Mouse (Mus musculus): ENCODE results near the gene Znhit1. TPM values are rescaled to one million over a fixed set of nuclear protein-coding genes. Genes with fewer than 3 reads are reported as not detected.

The Znhit1 gene
- polyA plus RNA-seq, 1 experiment from 2014 or later, result 79.5 TPM

DNA sequence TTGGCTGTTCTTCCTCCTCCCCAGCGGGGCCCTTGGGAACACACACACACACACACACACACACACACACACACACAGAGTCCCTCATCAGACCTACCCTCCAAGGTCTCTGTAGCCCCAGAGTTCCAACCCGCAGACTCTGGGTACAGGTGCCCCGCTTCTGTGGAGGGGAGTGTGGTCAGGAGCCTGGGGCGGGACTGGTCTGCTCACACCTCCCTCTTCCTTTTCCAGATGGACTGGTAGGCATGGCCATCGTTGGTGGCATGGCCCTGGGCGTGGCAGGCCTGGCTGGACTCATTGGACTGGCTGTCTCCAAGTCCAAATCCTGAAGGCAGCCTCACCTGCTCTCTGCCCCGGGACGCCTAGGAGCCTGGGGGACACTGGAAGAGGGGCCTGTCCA is 22.1 kb downstream of the Znhit1 start:
- no peak for ATAC-seq (replicated peaks; ENCODE audit: insufficient number of reproducible peaks, insufficient read depth, low FRiP score, low read depth)
- Histone ChIP-seq H3K4me2 (no peak overlapping the region), H3K36me3 (peaks cover 26% of the 10 kb centered on the region), H3K27me3 (no peaks in the 10 kb centered on the region), H3K4me1 (replicated peaks) (peaks cover 43% of the 10 kb centered on the region), H3K9ac (peak overlapping the region; percentile 23; the same call in 1 of the 2 replicates), H3K27ac (peak overlapping the region; percentile 78), H3K4me3 (no peak overlapping the region), H3K9me3 (replicated peaks) (no peaks in the 10 kb centered on the region)
- WGBS, result 83% methylated on average over 7 of the region's 8 CpGs

DNA sequence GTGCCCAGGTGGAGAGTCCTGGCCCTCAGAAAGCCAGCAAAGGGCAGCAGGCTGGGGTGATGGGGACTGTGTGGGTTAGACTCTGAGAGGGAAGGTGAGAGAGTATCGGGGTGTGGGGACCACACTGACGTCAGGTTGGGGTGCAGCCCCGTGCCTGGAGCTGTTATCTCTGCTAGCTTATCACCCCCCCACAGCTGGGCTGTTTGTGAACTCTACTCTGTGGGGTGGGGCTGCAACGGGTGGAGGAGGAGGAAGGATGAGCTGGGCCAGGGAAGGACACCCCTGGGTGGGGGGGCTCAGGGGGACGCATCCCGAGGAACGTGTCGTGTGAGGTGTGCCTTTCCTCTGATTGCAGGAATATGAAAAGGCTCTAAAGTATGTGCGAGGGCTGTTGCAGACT is 22.6 kb downstream of the Znhit1 start:
- Histone ChIP-seq H3K27ac (peak overlapping the region; percentile 78), H3K4me3 (no peak overlapping the region), H3K4me1 (replicated peaks) (peaks cover 43% of the 10 kb centered on the region), H3K36me3 (peaks cover 26% of the 10 kb centered on the region), H3K4me2 (no peak overlapping the region), H3K27me3 (no peaks in the 10 kb centered on the region), H3K9me3 (replicated peaks) (no peaks in the 10 kb centered on the region), H3K9ac (no peak overlapping the region)
- 62% methylated on average over 9 of the region's 9 CpGs for WGBS
- no peak for ATAC-seq (replicated peaks; ENCODE audit: insufficient number of reproducible peaks, insufficient read depth, low FRiP score, low read depth)

DNA sequence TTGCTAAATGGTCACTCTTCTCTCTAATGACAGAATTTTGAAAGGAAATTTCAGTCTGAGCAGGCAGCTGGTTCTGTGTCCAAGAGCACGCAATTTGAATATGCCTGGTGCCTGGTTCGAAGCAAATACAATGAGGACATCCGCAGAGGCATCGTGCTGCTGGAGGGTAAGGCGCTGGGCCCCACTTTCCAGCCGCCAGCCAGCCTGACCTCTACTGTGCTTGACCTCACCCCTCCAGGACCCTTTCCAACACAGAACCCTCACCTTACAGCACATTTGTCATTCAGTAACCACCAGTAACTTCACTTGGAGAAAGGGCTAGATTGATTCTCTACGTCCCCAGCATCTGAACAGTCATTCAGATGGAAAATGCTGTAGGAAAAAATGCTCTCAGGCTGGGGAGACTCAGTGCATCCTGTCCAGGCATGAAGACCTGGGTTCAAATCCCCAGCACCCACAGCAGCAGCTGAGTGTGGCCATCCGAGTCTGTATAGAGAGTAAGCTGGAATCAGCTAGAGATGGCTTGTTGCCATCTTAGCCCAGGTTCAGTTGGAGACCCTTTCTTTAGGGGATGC is 24.8 kb downstream of the Znhit1 start:
- no peaks in the 10 kb centered on the region for H3K9me3 ChIP-seq (replicated peaks)
- H3K27ac ChIP-seq, result no peak overlapping the region; the same call in 1 of the 2 replicates
- peaks cover 26% of the 10 kb centered on the region for H3K36me3 ChIP-seq
- ATAC-seq (replicated peaks; ENCODE audit: insufficient number of reproducible peaks, insufficient read depth, low FRiP score, low read depth), result no peak
- peaks cover 43% of the 10 kb centered on the region for H3K4me1 ChIP-seq (replicated peaks)
- peak overlapping the region; percentile 84 for H3K4me2 ChIP-seq
- WGBS, result 68% methylated on average over 8 of the region's 8 CpGs
- H3K4me3 ChIP-seq, result peak overlapping the region; percentile 80
- peak overlapping the region; percentile 78 for H3K9ac ChIP-seq
- H3K27me3 ChIP-seq, result no peaks in the 10 kb centered on the region

DNA sequence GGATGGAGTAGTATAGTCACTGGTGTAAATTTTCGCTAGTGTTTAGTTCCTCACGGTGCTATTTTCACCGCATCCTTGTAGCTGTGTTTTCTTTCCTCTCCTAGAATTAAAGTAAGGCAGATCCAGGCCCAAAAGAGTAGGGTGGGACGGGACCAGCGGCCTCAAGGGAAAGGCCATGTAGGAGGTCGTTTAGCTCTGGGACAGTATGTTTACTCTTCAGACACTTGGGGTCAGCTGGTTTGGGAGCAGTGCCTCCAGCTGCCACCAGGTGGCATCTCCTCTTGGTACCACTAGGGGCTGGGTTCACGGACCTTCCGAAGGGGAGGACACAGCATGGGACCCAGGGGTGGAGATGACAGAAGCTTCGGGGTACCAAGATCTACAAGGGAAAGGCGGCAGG is 25.3 kb downstream of the Znhit1 start:
- H3K4me2 ChIP-seq, result peak overlapping the region; percentile 84
- WGBS, result under 1% methylated on average over 10 of the region's 10 CpGs
- H3K27me3 ChIP-seq, result no peaks in the 10 kb centered on the region
- H3K27ac ChIP-seq, result peak overlapping the region; percentile 84
- peak overlapping the region; percentile 80 for H3K4me3 ChIP-seq
- peak overlapping the region; percentile 78 for H3K9ac ChIP-seq
- H3K4me1 ChIP-seq (replicated peaks), result peaks cover 42% of the 10 kb centered on the region
- no peaks in the 10 kb centered on the region for H3K9me3 ChIP-seq (replicated peaks)
- peak; percentile 51 for ATAC-seq (replicated peaks; ENCODE audit: insufficient number of reproducible peaks, insufficient read depth, low FRiP score, low read depth)
- H3K36me3 ChIP-seq, result peaks cover 26% of the 10 kb centered on the region

DNA sequence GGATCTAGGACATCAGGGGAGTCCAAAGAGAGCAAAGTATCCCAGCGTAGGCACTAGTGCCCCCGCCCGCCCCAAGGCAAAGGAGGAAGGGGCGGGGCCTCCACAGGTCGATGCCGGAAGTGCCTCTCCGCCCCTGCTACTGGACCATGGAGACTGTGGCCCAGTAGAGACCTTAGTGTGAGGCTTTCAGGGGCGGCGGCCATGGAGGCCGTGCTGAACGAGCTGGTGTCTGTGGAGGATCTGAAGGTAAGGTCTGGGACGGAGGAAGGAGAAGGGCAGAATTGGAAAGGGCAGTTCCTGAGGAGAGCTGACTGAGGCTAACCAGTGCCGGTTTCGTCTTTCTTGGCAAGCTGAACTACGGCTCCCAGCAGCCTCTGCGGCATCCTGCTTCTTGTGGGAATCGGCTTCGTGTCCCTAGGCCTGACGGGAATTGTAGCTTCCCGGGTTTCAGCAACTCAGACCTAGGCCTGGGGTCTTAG is 25.8 kb downstream of the Znhit1 start:
- Histone ChIP-seq H3K4me2 (peak overlapping the region; percentile 84), H3K27ac (peak overlapping the region; percentile 84), H3K4me1 (replicated peaks) (peaks cover 37% of the 10 kb centered on the region), H3K27me3 (no peaks in the 10 kb centered on the region), H3K36me3 (peaks cover 26% of the 10 kb centered on the region), H3K9ac (peak overlapping the region; percentile 78), H3K9me3 (replicated peaks) (no peaks in the 10 kb centered on the region), H3K4me3 (peak overlapping the region; percentile 80)
- 0% methylated on average over 20 of the region's 20 CpGs for WGBS
- ATAC-seq (replicated peaks; ENCODE audit: insufficient number of reproducible peaks, insufficient read depth, low FRiP score, low read depth), result peak; percentile 87

DNA sequence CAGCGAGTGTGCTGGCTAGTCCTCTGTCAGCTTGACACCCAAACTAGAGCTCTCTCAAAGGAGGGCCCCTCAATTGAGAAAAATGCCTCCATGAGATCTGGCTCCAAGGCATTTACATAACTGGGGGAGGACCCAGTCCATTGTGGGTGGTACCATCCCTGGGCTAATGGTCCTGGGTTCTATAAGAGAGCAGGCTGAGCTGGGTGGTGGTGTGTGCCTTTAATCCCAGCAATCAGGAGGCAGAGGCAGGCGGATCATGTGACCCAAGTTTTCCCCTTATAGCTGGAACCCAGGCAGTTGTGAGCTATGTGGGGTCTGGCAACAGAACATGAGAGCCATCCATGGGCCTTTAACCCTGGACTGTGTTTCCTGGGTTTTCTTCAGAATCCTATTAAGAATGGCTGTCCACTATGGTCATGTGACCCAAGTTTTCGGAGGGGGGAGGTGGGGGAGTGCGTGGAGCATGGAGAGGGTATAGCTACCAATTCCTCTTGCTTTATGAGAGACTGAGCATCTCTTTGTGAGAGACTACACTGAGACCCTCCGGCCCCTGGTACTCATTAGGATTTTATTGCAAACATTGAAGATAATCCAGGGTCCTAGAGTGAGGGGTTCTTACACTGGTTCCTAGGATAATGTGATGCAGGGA is 26.4 kb downstream of the Znhit1 start:
- peak overlapping the region; percentile 84 for H3K4me2 ChIP-seq
- H3K9ac ChIP-seq, result peak overlapping the region; percentile 78
- H3K4me3 ChIP-seq, result peak overlapping the region; percentile 80
- peaks cover 26% of the 10 kb centered on the region for H3K36me3 ChIP-seq
- peak overlapping the region; percentile 84 for H3K27ac ChIP-seq
- no peaks in the 10 kb centered on the region for H3K9me3 ChIP-seq (replicated peaks)
- 25% methylated on average over 5 of the region's 5 CpGs for WGBS
- ATAC-seq (replicated peaks; ENCODE audit: insufficient number of reproducible peaks, insufficient read depth, low FRiP score, low read depth), result 0 out of 2 replicates have a peak, but pooled peaks have one; percentile 0
- H3K4me1 ChIP-seq (replicated peaks), result peaks cover 32% of the 10 kb centered on the region
- no peaks in the 10 kb centered on the region for H3K27me3 ChIP-seq

DNA sequence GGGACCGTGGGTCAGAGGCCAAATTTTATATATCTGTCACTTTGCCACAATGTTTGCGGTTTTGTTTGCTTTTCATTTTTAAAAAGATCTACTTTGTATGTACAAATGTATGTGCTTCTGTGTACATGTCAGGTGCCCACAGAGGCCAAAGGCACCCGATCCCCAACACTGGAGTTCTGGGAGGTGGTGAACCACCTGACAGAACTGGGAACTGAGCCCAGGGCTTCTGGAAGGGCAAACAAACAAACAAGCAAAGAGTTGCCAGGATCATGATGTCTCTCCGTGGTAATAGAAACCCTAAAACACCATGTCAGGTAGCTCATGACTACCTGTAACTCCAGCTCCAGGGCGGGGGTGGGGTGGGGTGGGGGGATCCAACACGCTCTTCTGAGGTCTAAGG is 27.8 kb downstream of the Znhit1 start:
- Histone ChIP-seq H3K4me2 (no peak overlapping the region), H3K36me3 (peaks cover 16% of the 10 kb centered on the region), H3K9ac (no peak overlapping the region), H3K4me1 (replicated peaks) (peaks cover 17% of the 10 kb centered on the region), H3K9me3 (replicated peaks) (no peaks in the 10 kb centered on the region), H3K27me3 (no peaks in the 10 kb centered on the region), H3K27ac (no peak overlapping the region), H3K4me3 (no peak overlapping the region)
- ATAC-seq (replicated peaks; ENCODE audit: insufficient number of reproducible peaks, insufficient read depth, low FRiP score, low read depth), result no peak
- WGBS, result 93% methylated on average over 6 of the region's 6 CpGs

DNA sequence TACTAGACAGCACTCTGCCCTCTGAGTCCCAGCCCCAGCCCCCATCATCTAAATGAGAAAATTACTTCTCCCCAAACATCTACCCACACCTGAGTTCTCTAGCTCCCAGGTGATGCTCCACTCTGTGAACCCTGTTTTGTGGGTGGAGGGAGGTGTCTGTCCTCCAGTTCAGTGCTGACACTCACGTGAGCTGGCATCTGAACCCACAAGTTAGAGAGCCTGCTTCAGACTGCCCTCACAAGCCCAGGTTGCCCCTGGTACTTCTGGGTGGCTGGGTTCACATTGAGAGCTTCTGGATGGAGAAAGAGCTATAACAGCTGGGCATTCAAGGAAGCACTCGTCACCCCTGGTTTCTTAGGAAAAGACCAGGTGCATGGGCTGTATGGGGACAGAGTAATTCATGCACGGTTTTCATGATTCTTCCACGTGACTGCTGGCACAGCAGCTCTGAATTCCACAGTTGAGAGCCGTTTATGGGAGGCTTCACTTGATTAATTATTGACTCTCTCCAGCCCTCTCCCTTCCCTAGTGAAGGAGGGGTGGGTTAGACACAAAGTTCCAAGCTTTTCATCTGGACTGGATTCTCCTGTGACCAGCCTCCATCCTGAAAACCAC is 28.7 kb downstream of the Znhit1 start:
- Histone ChIP-seq H3K27ac (no peak overlapping the region), H3K27me3 (no peaks in the 10 kb centered on the region), H3K4me2 (no peak overlapping the region), H3K9ac (no peak overlapping the region), H3K4me3 (no peak overlapping the region), H3K4me1 (replicated peaks) (peaks cover 17% of the 10 kb centered on the region), H3K36me3 (peaks cover 10% of the 10 kb centered on the region; the same call in 1 of the 2 replicates), H3K9me3 (replicated peaks) (no peaks in the 10 kb centered on the region)
- WGBS, result 70% methylated on average over 5 of the region's 5 CpGs
- ATAC-seq (replicated peaks; ENCODE audit: insufficient number of reproducible peaks, insufficient read depth, low FRiP score, low read depth), result no peak

DNA sequence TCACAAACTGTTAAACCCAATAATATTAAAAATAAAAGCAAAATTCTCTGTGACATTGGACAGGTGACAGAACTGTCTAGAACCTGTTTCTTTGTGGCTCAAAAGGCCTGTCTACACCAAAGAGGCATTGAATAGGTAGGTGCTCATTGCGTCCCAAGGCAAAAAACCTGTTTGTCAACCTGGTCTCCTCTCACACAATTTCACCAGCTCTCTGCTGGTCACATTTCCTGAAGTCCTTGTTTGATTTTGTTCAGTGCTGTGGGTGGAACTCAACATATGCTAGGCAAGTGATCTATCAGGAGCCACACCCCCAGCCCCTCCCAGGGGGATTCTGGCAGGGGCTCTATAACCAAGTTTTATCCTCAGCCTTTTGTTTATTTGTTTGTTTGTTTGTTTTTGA is 30.6 kb downstream of the Znhit1 start:
- H3K9me3 ChIP-seq (replicated peaks), result no peaks in the 10 kb centered on the region
- peaks cover 18% of the 10 kb centered on the region for H3K4me1 ChIP-seq (replicated peaks)
- H3K36me3 ChIP-seq, result no peaks in the 10 kb centered on the region
- H3K4me2 ChIP-seq, result no peak overlapping the region
- ATAC-seq (replicated peaks; ENCODE audit: insufficient number of reproducible peaks, insufficient read depth, low FRiP score, low read depth), result no peak
- no peak overlapping the region for H3K27ac ChIP-seq
- H3K27me3 ChIP-seq, result no peaks in the 10 kb centered on the region
- 93% methylated on average over 1 of the region's 1 CpGs for WGBS
- no peak overlapping the region for H3K9ac ChIP-seq
- no peak overlapping the region for H3K4me3 ChIP-seq

DNA sequence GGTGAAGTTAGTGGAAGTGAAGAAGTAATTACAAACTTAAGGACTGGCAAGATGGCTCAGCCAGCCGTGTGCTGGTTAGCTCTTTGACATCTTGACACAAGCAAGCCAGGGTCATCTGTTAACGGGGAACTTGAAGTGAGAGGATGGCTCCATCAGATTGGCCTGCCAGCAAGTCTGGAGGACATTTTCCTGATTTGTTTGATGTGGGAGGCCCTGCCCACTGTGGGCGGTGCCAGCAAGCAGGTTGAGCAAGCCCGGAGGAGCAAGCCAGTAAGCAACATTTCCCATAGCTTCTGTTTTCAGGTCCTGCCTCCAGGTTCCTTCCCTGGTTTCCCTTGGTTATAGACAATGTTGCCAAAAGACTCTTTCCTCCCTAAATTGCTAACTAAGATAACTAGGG is 32.2 kb downstream of the Znhit1 start:
- WGBS, result 82% methylated on average over 4 of the region's 4 CpGs
- no peak for ATAC-seq (replicated peaks; ENCODE audit: insufficient number of reproducible peaks, insufficient read depth, low FRiP score, low read depth)

DNA sequence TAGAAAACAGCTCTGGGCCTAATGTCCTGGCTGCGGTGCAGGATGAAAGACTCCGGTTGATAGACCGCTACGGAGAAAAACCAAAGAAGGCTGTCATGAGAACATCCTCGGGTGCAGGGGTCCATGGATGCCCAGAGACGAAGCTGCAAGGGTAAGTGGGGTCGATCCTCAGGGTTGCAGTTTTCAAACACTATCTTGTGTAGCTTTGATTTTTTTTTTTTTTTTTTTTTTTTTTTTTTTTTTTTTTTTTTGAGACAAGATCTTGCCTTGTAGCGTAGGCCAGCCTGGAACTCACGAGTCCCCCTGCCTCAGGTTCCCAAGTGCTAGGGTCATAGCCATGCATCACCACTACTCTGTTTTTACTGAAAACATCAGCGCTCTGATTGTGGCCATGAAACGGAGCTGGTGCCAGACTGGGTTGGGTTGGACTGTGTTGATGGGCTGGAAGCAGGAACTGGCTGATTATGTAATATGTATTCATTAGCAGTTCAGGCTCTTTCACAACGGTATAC is 34.3 kb downstream of the Znhit1 start:
- Histone ChIP-seq H3K9ac (peak overlapping the region; percentile 89), H3K27me3 (no peaks in the 10 kb centered on the region), H3K4me1 (replicated peaks) (peaks cover 12% of the 10 kb centered on the region), H3K4me3 (peak overlapping the region; percentile 92), H3K4me2 (peak overlapping the region; percentile 68), H3K9me3 (replicated peaks) (no peaks in the 10 kb centered on the region), H3K27ac (peak overlapping the region; percentile 76), H3K36me3 (no peaks in the 10 kb centered on the region)
- ATAC-seq (replicated peaks; ENCODE audit: insufficient number of reproducible peaks, insufficient read depth, low FRiP score, low read depth), result peak; percentile 12; the same call in 1 of the 2 replicates
- 3% methylated on average over 12 of the region's 12 CpGs for WGBS

More for the DNA sequence above, 32.2 kb downstream of the Znhit1 start:
- Histone ChIP-seq H3K27me3 (no peaks in the 10 kb centered on the region), H3K36me3 (no peaks in the 10 kb centered on the region), H3K27ac (no peak overlapping the region), H3K9ac (no peak overlapping the region), H3K4me1 (replicated peaks) (peaks cover 12% of the 10 kb centered on the region), H3K4me2 (no peak overlapping the region), H3K9me3 (replicated peaks) (no peaks in the 10 kb centered on the region), H3K4me3 (no peak overlapping the region)
